Mouse (Mus musculus) B cell, adult 67 days (primary cell): ENCODE measurements around the gene Foxj3. TPM values are rescaled to one million over a fixed set of nuclear protein-coding genes. Genes with fewer than 3 reads are reported as not detected.

ENCODE experiments used
- total RNA-seq, 2 experiments: library from RNA; stranded (reverse); gene quantifications; 4 replicates each; pipeline ENCODE4 v1.2.4; 2023

The Foxj3 gene
- total RNA-seq: 10 to 100 TPM; 69.2 to 74.4 TPM

DNA sequence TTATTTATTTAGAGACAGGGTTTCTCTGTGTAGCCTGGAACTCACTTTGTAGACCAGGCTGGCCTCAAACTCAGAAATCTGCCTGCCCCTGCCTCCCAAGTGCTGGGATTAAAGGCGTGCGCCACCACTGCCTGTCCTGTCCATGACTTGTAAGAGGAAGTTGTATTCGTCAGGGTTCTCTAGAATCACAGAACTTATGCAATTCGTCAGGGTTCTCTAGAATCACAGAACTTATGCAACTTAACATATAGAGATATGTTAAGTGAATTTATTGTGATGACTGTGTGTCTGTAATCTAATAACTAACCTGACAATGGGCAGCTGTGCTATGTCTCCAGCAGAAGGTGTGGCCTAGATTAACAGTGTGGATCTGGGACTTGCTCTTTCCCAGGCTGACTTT lies at the start of gene Foxj3:
TSS of gene Foxj3 (plus strand) at position 390 of the 400 bp plus-strand sequence.

DNA sequence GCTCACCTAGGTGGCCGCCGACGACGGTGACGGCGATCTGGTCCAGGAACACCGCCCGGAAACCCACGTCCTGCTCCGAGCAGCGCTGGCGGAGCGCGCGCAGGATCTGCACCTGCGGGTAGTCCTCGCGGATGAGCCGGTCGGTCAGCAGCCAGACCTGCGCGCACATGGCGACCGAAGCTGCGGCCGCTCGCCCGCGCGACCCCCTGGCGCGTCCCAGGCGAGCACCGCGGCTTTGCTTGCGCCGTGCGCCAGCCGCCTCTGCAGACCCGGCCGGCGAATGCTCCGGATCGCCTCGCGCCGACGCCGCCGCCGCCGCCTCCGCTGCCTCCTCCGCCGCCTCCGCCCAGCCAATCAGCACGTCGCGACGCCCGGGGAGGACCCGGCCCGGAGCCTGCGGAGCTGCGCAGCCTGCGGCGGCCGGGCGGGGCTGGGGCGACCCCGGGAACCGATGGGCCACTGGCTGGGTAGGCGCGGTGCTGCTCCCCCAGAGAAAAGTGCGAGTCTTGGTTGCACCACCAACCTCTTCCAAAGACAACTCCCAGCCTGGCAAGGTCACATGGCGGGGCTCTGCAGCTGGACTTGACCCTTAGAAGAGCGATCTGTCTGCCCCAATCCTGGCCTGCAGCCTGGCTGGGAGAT lies 44.4 kb upstream of the Foxj3 start, which contains the start of gene Rimkla:
TSS of gene Rimkla (minus strand) at position 338 of the 642 bp plus-strand sequence.

DNA sequence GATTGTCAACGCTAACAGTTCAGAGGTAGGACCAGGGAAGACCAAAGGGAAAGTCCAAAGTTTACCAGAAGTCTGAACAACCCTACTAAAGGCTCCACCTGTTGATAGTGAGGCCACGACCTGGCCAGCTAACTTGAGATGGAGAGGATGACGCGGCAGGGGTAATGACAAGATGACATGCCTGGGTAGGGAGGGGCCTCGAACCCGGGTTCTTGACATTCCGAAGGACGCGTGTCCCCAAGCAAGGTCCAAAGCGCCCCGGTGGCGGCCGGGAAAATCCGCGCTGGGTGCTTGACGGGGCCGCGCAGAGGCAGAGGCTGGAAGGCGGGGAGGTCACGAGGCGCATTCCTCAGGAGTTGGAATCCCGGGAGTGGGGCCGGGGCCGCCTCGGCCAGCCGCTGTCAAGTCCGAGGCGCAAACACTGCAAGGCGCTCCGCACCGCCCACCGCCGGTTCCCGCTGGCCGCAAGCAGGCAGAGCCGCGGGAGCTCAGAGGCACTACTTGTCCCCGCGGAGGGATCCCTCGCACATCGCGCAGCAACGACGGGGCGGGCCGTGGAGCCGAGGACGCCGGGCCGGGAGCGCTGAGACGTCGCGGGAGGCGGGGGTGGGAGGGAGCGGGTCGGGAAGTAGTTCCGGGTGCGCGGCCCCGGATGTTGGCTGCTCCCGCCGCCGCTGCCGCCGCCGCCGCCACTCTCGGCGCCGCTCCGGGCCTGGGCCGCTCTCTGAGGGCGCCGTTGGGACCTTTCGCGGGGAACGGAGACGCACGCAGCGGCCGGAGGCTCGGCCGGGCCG lies 2.4 kb downstream of the Foxj3 start, which contains the start of gene Frg2f1:
TSS of gene Frg2f1 (minus strand) at position 499 of the 794 bp plus-strand sequence.

DNA sequence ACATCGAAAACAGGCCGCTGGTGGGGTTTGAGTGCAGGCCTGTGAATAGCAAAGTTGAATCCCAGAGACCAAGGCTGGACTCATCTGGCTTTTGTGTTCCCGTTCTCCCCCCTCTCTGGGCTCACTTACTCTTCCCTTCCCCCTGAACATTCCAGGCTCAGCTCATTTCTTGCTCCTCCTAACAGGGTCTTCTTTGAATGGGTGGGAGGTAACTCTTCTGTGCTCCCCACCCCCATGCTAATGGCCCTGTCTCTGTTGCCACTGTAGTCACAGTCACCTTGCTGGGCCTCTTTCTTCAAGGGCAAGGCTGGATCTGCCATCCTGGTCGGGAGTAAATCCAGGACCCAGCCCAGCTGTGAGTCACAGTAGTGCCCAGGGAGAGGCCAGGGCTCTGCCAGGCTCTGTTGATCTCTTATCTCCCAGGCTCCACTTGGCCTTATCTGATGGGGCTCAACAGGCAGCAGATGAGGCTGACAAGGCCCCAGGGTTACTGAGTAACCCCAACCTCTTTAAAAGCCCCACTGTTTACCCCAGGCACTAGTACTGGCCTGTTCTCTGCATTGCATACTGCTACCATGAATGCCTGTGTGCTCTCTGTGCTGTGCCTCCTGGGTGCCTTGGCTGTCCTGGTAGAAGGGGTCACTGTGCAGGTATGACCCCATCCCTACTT lies 100.5 kb downstream of the Foxj3 start, which contains the start of gene Guca2a:
TSS of gene Guca2a (plus strand) at position 529 of the 670 bp plus-strand sequence.

DNA sequence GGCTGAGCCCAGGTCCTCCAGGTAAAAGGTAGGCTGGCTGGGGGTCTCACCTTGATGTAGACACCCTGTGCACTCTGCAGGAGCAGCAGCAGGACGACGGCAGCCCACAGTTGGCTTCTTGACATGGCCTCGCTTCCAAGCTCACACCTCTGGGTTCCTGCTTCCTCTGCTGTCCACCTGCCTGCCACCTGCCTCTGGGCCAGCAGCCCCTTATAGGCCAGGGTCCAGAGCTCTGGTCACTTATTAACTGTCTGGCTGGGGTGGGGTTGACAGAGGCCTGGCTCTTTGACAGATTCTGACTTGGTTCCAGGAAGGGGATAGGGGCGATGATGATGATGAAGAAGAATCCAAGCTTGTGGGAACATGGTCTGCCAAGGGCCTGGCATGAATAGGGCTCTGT lies 121.9 kb downstream of the Foxj3 start, which contains the start of gene Guca2b:
TSS of gene Guca2b (minus strand) at position 224 of the 400 bp plus-strand sequence.

Other genes starting within 250 kb of the Foxj3 start
- 100 to 1,000 TPM; 400 to 420 TPM for gene Ybx1, start 242.4 kb upstream of the Foxj3 start, total RNA-seq
- gene Ppih, start 216.5 kb upstream of the Foxj3 start, total RNA-seq: 10 to 100 TPM; 29.5 to 37.9 TPM
- gene Ccdc30, start 121.5 kb upstream of the Foxj3 start, total RNA-seq: under 1 TPM in 1 of 2 experiments, not detected in 1; 0.30 TPM
- 10 to 100 TPM; 12.9 to 16.5 TPM for gene Ppcs, start 114.6 kb upstream of the Foxj3 start, total RNA-seq
- gene Zmynd12, start 114.2 kb upstream of the Foxj3 start, total RNA-seq: not detected
- gene Rimkla, start 44.4 kb upstream of the Foxj3 start, total RNA-seq: not detected
- gene Frg2f1, start 2.5 kb downstream of the Foxj3 start, total RNA-seq: 10 to 100 TPM in 1 of 2 experiments, 1 to 10 TPM in 1; 7.1 to 10.2 TPM
- 1 to 10 TPM; 2.0 to 3.9 TPM for gene Guca2a, start 100.7 kb downstream of the Foxj3 start, total RNA-seq
- gene Guca2b, start 122.0 kb downstream of the Foxj3 start, total RNA-seq: 1 to 10 TPM in 1 of 2 experiments, not detected in 1; 2.5 TPM
- 10 to 100 TPM in 1 of 2 experiments, 1 to 10 TPM in 1; 8.5 to 12.7 TPM for gene Hivep3, start 196.8 kb downstream of the Foxj3 start, total RNA-seq